Mouse (Mus musculus) thymus, adult 18-20 months (tissue): Measurements from ENCODE around the gene Xylt2.
"Not testable (repeated sequence)": the region's sequence is repeated elsewhere in the genome, so short reads cannot be mapped to it uniquely, and the experiment has no call there.

Experiments used
- DNase-seq, 2 experiments: peaks; one replicate each; pipeline ENCODE4 v3.0.0; 2022; ENCODE audit warnings: mixed read lengths in 2 of 2

Xylt2 gene

DNA sequence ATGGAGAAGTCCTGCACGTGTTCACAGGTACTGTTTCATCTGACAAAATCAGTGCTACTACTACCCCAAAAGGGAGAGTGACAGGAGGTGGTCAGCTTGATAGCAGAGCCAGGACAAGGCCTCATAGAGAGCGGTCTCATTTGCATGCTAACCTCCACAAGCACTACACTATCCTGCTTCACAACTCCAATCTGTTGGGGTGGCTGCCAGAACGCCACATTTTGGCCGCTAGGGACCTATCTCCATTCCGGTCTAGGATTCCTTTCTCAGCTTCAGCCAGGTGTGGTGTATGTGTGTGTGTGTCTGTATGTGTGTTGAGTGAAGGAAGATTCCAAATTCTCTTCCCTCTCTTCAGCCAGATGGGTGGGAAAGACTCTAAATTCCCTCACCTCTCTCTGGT lies 1.9 kb downstream of the Xylt2 start:
- no peak for DNase-seq

DNA sequence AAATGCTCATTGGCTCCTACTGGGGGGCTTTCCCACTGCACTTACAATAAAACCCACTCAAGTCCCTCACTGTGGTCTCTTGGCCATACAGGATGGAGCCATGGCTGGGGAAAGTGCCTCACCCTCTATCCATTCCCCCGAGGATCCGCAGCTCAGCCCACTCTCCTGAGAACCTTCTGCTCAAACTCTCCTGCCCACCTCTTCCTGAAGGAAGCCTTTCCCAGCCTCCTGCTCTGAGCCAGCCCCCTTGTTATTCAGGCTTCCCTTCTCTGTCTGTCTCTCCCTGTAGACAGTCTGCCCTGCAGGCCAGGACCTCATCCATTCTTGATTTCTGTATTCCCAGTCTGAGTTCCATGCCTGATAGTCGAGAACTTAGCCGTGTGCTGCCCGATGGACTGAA lies 2.3 kb downstream of the Xylt2 start:
- no peak for DNase-seq

DNA sequence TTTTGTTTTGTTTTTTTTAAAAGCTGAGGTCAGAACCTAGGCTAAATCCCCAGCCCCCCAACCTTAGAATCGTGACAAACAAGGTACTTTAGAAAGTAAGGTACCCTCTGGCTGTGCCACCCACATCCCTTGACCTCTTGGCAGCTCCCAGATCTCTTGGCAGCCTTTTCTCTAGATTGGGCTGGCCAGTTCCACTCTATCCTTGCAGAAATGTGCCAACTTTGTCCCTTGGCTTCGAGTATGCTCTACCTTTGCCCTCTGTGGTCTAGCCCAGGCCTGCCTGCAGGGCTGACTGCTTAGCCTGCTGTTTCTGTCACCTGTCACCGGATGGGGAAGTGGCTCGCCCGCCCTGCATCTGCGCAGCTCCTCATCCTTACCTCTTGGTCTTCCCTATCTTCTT lies 12.0 kb downstream of the Xylt2 start:
- no peak for DNase-seq

DNA sequence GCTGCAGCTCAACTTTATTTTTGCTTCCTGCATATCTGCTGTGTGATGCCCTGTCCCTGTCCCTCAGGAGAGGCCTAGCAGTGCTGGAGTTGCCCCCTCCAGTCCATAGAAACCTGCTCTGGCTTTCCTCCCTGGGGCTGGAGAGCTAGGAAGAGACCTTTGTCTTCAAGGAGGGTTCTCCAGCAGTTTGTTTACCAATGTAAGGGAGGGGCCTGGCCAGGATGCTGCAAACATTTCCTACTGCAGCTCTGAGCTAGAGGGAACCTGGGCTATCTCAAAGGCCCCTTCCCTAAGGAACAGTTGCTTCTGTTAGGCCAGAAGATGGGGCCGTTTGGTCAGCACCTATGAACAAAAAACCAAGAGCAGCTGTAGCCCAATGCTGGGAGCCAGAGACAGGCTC lies 16.0 kb downstream of the Xylt2 start:
- DNase-seq, result no peak

DNA sequence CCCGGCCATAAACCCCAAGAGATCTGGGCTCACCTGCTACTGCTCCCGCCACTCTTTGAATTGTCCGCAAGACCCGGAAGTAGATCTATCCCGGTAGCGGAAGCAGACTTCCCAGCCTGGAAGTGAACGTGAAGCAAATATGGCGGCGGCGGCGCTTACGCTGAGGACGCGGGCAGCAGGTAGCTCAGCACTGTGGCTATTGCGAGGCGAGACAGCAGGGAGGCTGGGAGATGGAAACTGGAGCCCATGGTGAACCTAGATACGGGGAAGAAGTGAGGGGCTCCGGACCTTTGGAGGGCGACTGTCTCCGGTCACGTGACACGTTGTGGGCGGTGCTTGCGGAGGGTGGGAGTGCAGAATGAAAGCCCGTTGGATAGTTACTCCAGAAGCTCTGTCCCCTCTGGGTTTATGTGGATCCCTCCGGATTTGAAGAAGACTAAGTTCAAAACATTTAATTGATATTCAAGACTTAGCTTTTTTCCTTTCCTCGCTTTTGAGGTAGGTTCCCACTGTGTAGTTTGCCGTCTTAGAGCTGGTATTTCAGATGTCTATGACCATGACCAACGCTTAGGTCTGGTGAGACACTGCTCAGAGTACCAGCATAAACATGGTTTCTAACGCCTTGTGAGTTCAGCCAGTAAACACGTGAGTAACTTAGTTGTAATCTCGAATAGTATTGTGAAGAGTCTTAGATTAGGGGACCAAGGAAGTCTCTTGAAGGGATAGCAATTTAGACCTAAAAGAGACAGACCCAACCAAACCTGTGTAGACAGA lies 23.5 kb downstream of the Xylt2 start, which contains the start of the genes Mrpl27 and Eme1:
Mrpl27 (plus strand) TSS at position 105 of the 774 bp plus-strand sequence.
Eme1 (minus strand) TSS at position 302 of the 774 bp plus-strand sequence.
- DNase-seq, result peak; percentile 66 to 79

DNA sequence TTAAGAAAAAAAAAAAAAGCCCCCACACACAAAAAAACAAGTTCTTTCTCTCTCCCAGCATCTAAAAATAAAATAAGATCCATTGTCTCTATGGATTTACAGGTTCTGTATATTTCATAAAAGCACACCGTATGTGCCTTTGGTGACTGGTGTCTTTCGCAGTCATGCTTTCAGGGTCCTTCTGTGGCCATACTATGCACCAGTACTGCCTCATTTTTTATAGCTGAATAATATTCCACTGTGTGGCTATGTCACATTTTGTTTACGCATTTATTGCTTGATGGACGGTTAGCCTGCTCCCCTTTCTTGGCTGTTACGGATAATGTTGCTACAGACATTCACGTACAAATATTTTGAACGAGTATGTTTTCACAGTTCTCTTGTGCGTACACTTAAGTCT lies 24.3 kb downstream of the Xylt2 start:
- DNase-seq, result no peak

DNA sequence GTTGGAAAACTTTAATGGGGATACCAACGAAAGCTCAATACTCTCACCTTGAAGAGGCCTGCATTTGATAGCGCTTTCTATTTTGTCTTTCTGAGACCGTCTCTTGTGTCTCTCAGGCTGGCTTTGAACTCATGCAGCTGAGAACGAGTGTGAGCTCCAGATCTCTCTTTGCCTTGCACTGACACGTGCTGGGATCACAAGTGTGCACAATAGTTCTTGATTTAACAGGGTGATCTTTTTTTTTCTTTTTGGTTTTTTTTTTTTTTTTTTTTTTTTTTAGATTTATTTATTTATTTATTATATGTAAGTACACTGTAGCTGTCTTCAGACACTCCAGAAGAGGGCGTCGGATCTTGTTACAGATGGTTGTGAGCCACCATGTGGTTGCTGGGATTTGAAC lies 26.1 kb downstream of the Xylt2 start:
- not testable (repeated sequence) for DNase-seq

DNA sequence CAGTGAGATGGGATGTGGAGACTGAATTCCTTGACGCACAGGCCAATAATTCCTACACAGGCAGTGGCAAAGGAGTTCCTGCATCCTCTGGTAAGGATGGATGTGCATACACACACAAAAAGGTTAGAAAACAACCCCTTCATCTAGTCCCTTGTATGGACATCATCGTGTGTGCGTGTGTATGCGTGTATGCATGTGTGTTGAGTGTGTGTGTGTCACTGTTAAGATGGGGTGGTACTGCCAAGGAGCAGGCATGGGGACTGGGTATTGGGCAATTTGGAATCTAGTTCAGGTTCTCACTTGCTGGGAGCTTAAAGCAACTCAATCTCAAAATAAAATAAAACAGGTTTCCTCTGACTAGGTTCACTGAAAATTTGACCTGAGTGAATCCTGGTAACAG lies 30.9 kb downstream of the Xylt2 start:
- no peak for DNase-seq

DNA sequence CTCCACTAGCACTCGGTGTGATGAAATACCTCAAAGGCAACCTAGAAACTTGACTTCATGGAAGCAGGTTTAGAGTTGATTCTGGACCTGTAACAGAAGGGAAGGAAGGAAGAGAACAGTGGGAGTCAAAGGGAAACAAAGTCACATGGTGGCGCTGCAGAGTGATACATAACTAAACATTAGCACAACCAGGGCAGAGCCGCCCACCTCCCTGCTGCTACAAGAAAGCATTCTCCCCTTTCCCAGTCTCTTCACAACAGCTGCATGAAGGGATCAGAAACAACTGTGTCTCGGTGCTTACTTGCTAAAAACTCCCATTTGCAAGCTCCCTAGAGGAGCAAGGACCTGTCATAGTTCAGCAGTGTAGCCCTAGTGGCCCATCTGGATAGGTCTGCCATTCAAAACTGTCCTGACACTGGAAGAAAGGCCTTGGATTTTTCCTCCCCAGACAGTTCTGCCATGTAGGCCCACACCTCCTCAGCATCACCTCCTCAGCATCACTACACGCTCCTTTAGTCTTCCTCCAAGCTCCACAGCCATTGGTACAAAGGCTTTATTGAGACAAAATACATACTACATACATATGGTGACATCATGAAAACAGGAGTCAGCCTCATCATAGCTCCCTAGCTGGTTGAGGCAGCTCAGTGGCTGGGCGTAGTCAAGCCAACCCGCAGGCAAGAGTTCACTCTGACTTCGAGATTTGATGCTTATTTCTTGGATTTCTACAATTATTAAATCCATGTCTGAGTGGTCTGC lies 32.7 kb downstream of the Xylt2 start:
- DNase-seq, result no peak

DNA sequence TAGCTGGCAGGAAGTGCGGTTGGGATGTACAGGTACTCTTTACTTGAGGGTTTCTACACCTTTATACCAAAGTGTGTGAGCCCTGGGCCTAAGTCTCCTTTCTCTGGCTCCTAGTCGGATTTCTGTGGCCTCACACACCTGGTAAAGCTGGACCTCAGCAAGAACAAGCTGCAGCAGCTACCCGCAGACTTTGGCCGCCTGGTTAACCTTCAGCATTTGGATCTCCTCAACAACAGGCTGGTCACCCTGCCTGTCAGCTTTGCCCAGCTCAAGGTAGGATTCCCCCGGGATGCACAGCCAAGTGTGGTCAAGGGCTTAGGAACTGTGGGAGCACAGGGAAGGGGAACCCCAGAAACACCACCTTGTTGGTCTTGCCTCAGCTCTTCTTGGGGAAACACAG lies 42.9 kb downstream of the Xylt2 start:
- DNase-seq, result no peak

DNA sequence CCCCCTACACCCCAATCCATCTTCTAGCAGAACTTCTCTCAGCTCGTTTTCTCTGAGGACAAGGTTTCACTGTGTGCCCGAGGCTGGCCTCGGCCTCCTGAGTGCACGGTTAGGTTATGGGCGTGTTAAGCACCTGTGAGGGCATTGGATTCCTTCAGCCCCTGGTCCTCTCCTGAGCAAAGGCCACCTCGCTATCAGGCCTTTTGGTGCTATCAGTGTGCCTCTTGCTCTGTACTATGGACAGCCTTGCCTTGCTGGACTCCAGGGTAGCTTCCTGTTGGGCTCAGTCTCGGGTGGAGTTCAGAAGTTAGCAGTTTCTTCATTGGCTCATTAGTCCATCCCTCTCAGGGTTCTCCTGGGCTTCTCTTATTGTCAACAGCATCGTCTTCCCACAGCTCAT lies 44.3 kb downstream of the Xylt2 start:
- DNase-seq, result no peak

DNA sequence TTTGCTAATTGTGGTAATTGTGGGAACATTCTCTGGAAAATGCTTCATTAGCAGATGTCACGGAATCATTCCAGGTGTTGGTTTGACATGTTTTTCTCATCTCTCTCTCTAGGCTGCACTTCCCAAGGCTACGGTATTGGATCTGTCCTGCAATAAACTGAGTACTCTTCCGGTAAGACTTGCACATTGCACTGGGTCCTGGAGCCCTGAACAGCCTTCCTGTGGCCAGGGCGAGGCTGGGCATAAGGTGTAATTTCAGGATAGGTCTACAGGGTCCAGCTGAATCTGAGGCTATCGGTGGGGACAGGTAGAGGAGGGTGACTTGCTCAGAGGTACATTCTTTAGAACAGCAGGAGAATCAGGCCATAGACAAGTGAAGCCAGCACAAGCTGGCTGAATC lies 45.3 kb downstream of the Xylt2 start:
- no peak for DNase-seq

DNA sequence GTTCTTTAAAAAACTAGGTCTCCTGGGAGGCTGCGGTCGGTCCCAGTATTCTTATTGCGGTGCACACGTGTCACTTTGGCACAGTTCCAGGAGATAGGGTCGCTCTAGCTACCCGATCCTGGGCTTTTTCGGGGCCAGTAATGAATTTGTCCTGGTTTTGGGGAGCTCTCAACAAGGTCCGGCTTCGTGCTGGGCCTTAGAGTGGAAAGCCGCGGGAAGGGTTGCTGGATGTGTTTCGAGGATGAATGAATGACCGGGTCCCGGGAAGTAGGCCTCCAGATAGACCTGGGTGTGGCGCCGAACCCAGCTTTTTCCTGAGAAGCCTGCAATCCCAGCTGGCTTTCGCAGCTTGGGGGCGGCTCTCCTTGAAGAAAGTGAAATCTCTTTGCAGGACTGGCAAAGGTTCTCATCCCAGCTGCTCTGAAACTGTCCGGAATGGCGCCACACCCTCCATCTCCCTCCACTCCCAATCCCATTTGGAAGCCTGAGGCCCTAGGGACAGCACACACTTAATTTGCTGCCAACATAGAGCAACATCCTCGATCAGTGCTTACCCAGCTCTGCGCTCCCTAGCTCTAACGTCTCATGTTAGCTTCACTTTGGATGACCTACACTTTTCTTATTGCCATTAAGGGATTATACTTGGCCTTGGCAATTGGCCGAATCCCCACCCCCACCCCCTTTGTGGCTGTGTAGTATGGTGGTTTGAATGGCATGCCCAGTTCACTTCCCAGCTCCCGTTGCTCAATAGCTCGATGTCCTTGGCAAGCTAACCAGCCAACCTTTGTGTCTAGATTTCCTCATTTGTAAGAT lies 46.9 kb downstream of the Xylt2 start:
- peak; percentile 5 to 18 for DNase-seq

DNA sequence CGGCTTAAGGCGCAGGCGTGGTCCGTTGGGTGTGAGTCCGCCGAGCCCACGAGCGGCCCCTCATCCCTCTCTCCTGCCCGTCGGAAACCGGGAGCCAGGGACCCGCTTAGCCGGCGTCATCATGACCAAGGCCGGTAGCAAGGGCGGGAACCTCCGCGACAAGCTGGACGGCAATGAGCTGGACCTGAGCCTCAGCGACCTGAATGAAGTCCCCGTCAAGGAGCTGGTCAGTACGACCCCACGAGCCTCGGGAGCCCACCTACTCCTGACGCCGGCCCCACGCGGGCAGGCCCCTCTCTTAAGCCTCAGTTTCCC lies 47.5 kb downstream of the Xylt2 start:
- DNase-seq, result no peak

DNA sequence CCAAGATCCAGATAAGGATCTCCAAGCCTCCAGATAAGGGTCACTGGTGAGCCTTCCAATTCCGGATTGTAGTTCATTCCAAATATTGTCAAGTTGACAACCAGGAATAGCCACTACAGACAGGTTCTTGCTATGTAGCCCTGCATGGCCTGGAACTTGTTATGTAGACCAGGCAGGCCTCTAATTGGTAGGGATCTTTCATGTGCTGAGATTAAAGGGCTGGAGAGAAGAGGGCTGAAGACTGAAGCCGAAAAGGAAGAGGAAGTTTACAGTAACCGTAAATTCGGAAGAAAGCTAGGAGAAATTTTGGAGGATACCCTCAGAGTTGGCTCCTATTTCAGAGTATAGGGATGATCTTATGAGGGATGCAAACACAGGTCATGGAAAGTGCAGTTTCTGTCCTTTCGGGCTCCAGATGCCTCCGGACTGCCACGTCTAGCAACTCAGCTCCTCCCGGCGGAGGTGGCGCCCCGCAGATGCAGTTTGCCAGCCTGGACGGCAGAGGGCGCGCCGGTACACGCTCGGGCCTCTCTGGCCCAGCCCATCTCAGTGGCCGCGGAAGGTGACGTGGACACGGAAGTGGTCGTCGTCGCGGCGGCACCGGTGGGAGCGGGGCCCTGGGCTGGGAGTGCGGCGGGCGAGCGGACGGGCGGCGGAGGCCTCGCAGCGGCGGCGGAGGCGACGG lies 48.0 kb downstream of the Xylt2 start, which contains the start of gene Lrrc59:
Lrrc59 (plus strand) TSS at position 569 of the 685 bp plus-strand sequence.
- DNase-seq, result peak; percentile 87

DNA sequence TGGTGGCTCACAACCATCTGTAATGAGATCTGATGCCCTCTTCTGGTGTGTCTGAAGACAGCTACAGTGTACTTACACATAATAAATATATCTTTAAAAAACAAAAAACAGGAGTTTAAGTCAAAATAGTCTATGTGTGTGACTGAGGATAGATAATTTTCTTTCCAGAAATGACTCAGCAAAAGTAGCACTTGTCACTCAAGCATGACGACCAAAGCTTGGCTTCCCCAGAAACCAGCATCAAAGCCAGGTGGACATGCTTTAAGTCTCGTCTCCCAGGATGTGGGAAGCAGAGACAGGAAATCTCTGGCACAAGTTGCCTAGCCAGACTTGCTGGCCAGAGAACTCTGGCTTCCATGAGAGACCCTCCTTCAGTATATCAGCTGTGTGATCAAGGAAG lies 55.2 kb downstream of the Xylt2 start:
- no peak for DNase-seq

DNA sequence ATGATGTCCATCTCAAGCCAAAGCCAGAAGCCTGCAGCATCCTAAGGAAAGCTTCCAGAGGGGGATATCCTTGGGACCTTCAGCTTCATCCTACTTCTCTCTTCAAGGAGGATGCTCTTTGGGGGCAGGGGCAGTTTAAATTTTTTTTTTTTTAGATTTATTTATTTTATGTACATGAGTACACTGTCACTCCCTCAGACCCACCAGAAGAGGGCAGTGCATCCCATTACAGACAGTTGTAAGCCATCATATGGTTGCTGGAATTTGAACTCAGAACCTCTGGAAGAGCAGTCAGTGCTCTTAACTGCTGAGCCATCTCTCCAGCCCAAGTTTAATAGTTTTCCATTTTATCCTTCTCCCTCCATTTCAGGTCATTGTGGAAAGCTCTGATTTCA lies 55.9 kb downstream of the Xylt2 start:
- no peak for DNase-seq

DNA sequence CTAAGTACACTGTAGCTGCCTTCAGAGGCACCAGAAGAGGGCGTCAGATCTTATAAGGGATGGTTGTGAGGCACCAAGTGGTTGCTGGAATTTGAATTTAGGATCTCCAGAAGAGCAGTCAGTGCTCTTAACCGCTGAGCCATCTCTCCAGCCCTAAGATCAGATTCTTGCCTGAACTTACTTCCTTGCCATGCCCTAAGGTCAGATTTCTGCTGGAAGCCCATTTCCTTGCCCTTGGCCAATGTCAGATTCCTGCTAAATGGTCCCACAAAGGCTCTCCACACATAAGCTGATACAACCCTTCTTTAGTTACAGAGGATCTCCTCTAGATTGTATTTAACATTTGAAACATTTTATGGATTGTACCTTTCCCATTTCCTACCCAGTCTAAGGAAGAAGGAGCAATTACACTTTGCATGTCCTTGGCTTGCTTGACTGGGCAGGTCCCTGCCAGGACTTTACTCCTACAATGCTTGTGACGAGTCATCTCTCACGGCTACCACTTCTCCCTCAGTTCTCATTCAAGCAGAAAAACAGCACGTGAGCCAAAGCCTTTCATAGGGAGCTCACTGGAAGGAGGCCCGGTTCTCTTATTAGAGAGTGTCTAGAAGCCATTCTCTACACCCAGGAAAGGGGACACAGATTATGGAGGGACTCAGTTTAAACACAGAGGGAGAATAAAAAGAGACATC lies 56.4 kb downstream of the Xylt2 start:
- no peak for DNase-seq

DNA sequence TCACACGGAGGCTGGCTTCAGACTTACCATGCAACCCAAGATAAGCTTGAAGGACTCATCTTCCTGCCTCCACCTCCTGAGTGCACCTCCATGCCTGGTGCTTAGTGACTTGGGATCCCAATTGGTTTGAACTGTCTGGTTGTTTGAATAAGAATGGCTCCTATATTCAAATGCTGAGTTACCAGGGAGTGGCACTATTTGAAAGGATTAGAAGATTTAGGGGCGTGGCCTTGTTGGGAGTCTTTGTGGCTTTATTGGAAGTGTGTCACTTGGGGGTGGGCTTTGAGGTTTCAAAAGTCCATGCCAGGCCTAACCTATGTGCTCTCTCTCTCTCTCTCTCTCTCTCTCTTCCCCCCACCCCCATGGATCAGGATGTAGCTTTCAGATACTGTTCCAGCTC lies 59.7 kb downstream of the Xylt2 start:
- no peak for DNase-seq

DNA sequence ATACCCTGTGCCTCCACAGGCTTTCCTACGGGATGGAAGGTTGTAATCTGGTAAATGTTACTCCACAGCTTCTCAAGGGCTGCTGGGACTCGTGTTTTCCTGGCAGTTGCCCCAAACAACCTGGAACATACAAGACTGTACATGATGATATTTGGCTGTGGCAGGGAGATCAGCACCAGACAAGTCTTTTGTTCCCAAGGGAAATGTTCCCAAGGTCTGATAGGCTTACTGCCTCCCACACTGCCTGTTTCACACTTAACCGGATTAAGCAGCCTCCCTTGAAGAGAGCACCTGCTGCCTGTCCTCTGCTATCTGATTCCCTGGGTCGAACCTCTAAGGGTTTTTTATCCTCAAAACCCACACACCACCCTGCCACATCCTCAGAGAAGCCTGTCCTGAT lies 61.8 kb downstream of the Xylt2 start:
- DNase-seq, result no peak

DNA sequence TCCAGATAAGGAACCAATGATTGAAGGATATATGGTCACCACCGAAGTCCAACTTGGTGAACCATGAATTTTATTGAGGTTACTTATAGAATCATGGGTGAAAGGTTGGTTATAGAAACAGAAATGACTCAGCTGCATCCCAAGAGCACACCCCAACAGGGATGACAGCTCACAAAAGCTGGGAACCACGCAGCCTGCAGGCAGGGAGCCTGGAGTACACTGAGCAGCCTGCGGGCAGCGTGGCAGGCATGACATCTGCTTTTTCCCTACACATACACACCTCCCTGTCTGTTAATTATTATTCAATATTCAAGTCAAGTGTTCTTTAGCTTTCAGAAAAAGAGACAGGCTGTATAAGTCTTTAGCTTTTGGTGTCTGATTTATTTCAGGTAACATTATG lies 62.7 kb downstream of the Xylt2 start:
- no peak for DNase-seq
